Mouse (Mus musculus) fibroblast of lung, adult 2 months (primary cell): ENCODE results near the gene Ina.
A peak's percentile ranks its signal among the peaks of the same experiment; 100 is the strongest.

Experiments used
- DNase-seq: peaks from one replicate; pipeline ENCODE4 v3.0.0-alpha.2; 2011; ENCODE audit warnings: low read depth

Gene Ina

GRCm38 (mm10) chr19:47057684-47058083, 43.2 kb downstream of the Ina start:
- no peak for DNase-seq

GRCm38 (mm10) chr19:47065860-47066259, 51.4 kb downstream of the Ina start:
- DNase-seq = no peak

- peak; percentile 88 for DNase-seq
Observed at GRCm38 (mm10) chr19:47067096-47067882, 52.8 kb downstream of the Ina start, which contains the start of gene Taf5. Gene Taf5 (plus strand): TSS chr19:47067746.

DNA sequence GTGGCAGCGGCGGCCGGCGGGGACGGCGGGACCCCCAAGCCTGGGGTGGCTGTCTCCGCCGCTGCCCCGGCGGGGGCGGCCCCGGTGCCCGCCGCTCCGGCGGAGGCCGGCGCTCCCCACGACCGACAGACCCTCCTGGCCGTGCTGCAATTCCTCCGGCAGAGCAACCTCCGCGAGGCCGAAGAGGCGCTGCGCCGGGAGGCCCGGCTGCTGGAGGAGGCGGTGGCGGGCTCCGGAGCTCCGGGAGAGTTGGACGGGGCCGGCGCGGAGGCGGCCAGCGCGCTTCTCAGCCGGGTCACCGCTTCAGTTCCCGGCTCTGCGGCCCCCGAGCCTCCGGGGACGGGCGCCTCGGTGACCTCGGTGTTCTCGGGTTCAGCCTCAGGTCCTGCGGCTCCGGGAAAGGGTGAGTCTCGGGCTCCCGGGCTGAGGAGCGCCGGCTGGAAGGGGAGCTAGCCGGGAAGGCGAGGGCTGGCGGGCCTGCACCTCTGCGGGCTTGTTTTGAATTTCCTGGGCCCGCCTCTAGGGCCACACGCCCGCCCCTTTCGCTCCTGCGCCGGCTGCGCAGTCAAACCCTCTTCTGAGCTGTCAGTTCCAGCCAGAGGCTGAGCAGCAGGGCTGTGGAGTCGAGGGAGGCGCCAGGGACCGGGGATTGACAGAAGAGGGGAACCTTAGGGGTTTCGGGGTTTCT, 53.6 kb downstream of the Ina start:
- peak; percentile 57 for DNase-seq
